Mouse (Mus musculus) frontal cortex, postnatal 25 days (tissue): ENCODE data around the gene Mup18.
"Not testable (repeated sequence)": the region's sequence is repeated elsewhere in the genome, so short reads cannot be mapped to it uniquely, and the experiment has no call there.

Experiments used
- DNase-seq, 2 experiments: peaks; one replicate each; pipeline ENCODE4 v3.0.0; 2022; ENCODE audit warnings: low spot score in 2 of 2

Gene Mup18

DNA sequence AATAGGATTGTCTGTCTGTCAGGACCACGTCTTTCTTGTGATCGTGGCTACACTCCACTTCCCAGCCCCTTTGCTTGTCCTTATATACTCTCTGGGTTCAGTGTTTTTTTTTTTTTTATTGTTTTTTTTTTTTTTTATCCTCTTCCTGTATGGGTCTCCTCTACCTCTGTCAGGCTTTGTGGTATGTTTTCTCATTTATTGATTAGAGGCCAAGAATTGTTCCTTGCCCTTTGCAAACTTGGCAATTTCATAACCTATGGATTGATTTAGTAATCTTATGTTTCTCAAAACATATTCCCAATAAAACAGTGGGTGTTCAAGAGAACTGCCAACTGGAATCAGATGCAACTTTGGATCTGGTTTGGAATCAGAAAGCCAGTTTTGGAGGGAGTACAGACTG, at the start of gene Mup18:
Gene Mup18, minus strand, starts transcription at position 101 of the 400 bp plus-strand sequence.
- not testable (repeated sequence) for DNase-seq

DNA sequence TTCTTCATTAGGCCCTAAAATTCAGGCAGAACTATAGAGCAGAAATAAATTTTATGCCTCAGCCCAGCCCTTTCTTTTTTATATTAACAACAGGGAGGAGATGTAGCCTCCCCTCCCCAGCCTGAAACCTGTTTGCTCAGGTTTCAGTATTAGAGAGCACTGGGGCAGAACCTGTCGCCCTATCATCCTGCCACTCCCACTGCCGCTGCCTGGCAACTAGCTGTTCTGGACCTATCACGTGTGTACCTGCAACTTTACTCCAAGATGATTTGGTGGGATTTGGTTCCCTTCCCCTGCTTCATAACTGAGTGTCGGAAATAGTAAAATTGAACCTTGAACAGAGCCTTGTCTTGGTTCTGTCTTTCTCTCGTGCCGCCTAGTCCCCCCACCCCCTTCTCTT, 40.4 kb upstream of the Mup18 start:
- not testable (repeated sequence) for DNase-seq
